Mouse (Mus musculus) liver, embryonic 14.5 days (tissue): Measurements from ENCODE around the gene Entpd3. TPM values are rescaled to one million over a fixed set of nuclear protein-coding genes. Genes with fewer than 3 reads are reported as not detected.

ENCODE experiments used
- ATAC-seq: fragments of 200-750 bp; cut with Nextera tagmentation; 2 replicates; pipeline ENCODE4 v1.8.0; 2017; ENCODE audit warnings: moderate number of reproducible peaks, mild to moderate bottlenecking, moderate library complexity; ENCODE audit not compliant: insufficient read depth
- DNase-seq, 3 experiments: peaks; one replicate each; pipeline ENCODE4 v3.0.0-alpha.2; 2012 to 2013; ENCODE audit warnings: low read depth in 3 of 3, low spot score in 3 of 3
- H3K27ac ChIP-seq: fragments of 300-500 bp; sonication (generic); 2 replicates; pipeline ENCODE4 v1.5.1; 2014; ENCODE audit warnings: moderate library complexity, mild to moderate bottlenecking, control low read depth, inconsistent platforms
- H3K27me3 ChIP-seq: fragments of 300-500 bp; sonication (generic); 2 replicates; pipeline ENCODE4 v1.6.1; 2014; ENCODE audit warnings: mild to moderate bottlenecking, low read length, moderate library complexity; ENCODE audit not compliant: control insufficient read depth, insufficient read depth
- H3K36me3 ChIP-seq: fragments of 300-500 bp; sonication (generic); replicated peaks from 2 replicates; pipeline ENCODE4 v1.6.1; 2014; ENCODE audit warnings: low read depth; ENCODE audit not compliant: control insufficient read depth, insufficient read depth
- H3K4me1 ChIP-seq, 2 experiments: fragments of 200-500 bp in 1 of 2; fragments of 300-500 bp in 1 of 2; sonication (generic) in 1 of 2; replicated peaks; 2 replicates each; pipeline ENCODE4 v1.6.1; 2012 to 2014; ENCODE audit warnings: antibody characterized with exemption in 1 of 2, inconsistent platforms in 1 of 2, low read length in 1 of 2; ENCODE audit not compliant: control insufficient read depth in 2 of 2, insufficient read depth in 2 of 2
- H3K4me2 ChIP-seq: fragments of 300-500 bp; sonication (generic); 2 replicates; pipeline ENCODE4 v1.6.1; 2014; ENCODE audit warnings: low read depth, mild to moderate bottlenecking, control low read depth, moderate library complexity
- H3K4me3 ChIP-seq, 2 experiments: fragments of 200-500 bp in 1 of 2; fragments of 300-500 bp in 1 of 2; sonication (generic) in 1 of 2; 2 replicates each; pipeline ENCODE4 v1.5.1; 2012 to 2014; ENCODE audit warnings: low read depth in 2 of 2, low read length in 2 of 2, mild to moderate bottlenecking in 2 of 2, control low read depth in 1 of 2, inconsistent platforms in 1 of 2, moderate library complexity in 1 of 2; ENCODE audit not compliant: insufficient read depth in 1 of 2
- H3K9ac ChIP-seq: fragments of 300-500 bp; sonication (generic); replicated peaks from 2 replicates; pipeline ENCODE4 v1.6.1; 2014; ENCODE audit warnings: mild to moderate bottlenecking, control low read depth, moderate library complexity
- H3K9me3 ChIP-seq: fragments of 300-500 bp; sonication (generic); 2 replicates; pipeline ENCODE4 v1.6.1; 2016; ENCODE audit warnings: low read length, mixed read lengths; ENCODE audit not compliant: control insufficient read depth
- CTCF ChIP-seq: IDR thresholded peaks from 2 replicates; pipeline ENCODE4 v1.5.1; 2016; ENCODE audit warnings: antibody characterized with exemption, low read depth, control low read depth
- EP300 ChIP-seq: IDR thresholded peaks from 2 replicates; pipeline ENCODE4 v1.6.1; 2016; ENCODE audit warnings: antibody characterized with exemption, low read depth
- WGBS: fragments of 180-500 bp; shearing (Covaris S2); extraction: QIAGEN DNeasy Blood & Tissue Kit; methylation state at CpG from one replicate; pipeline ENCODE4 v1.1.7; 2014; ENCODE audit not compliant: insufficient replicate concordance; 5-methylcytosine and 5-hydroxymethylcytosine counted together
- polyA plus RNA-seq, 2 experiments: library from polyadenylated mRNA; depleted of rRNA in 1 of 2; stranded (reverse) in 1 of 2; unstranded in 1 of 2; fragments of >200 nt; fragmentation: Nextera tagmentation in 1 of 2; extraction: Ambion mirVana in 1 of 2; gene quantifications; 2 replicates each; pipeline versions ENCODE4 v1.2.1 to v1.2.3; 2012 to 2014

Gene Entpd3
- polyA plus RNA-seq, 2 experiments = 0.01 TPM; not detected in 1

- Histone ChIP-seq H3K4me1 (peaks cover 9 to 20% of the 10 kb centered on the region in 2 experiments; a peak in 3 of 4 replicates), H3K9me3 (no peaks in the 10 kb centered on the region), H3K4me3 (peak overlapping the region; percentile 31 to 53), H3K36me3 (no peaks in the 10 kb centered on the region), H3K4me2 (peak overlapping the region; percentile 65), H3K27me3 (no peaks in the 10 kb centered on the region), H3K9ac (peak overlapping the region; percentile 34; the same call in 1 of the 2 replicates), H3K27ac (no peak overlapping the region)
- DNase-seq = peak; percentile 73 to 81 (median 78)
- 6% methylated on average over 28 of the region's 28 CpGs for WGBS
- peak; percentile 87 for ATAC-seq
- peak; percentile 96 for TF ChIP-seq CTCF
- TF ChIP-seq EP300 = no peak
These were observed 43.1 kb downstream of the Entpd3 start for GRCm38 (mm10) chr9:120582619-120583308.

GRCm38 (mm10) chr9:120583314-120583713 is 43.7 kb downstream of the Entpd3 start:
- H3K9ac ChIP-seq = no peak overlapping the region; the same call in 1 of the 2 replicates
- ATAC-seq (no peak), DNase-seq (no peak)
- peak overlapping the region; percentile 65 for H3K4me2 ChIP-seq
- no peaks in the 10 kb centered on the region for H3K27me3 ChIP-seq
- H3K4me1 ChIP-seq = peaks cover 4 to 15% of the 10 kb centered on the region in 2 experiments; a peak in 3 of 4 replicates
- TF ChIP-seq EP300 = no peak
- peak; percentile 35 for TF ChIP-seq CTCF
- H3K27ac ChIP-seq = no peak overlapping the region
- H3K36me3 ChIP-seq = no peaks in the 10 kb centered on the region
- WGBS = 55% methylated on average over 3 of the region's 3 CpGs
- H3K4me3 ChIP-seq = no peak overlapping the region
- no peaks in the 10 kb centered on the region for H3K9me3 ChIP-seq

DNA sequence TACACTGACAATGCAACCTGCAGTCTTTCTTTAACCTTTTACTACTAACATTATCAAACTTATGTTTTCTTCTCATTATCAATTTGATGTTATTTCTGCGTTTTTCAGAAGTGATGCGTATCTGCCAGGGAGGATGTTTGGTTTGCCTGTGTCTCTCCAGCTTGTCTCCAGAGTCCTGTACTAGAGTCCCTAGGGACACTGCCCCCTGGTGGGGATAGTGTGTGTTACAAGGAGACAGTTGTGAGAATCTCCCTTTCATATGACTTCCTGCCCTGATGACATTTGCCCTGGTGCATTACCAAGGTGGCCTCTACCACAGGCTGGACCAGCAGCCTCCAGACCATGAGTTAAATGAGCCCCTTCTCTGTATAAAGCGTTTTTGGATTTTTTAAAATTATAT is 46.9 kb downstream of the Entpd3 start:
- ATAC-seq = no peak
- WGBS = 12% methylated on average over 3 of the region's 3 CpGs
- TF ChIP-seq EP300 (no peak), CTCF (peak; percentile 91)
- Histone ChIP-seq H3K4me1 (peaks cover 4 to 10% of the 10 kb centered on the region in 2 experiments; a peak in 3 of 4 replicates), H3K36me3 (no peaks in the 10 kb centered on the region), H3K4me2 (no peak overlapping the region), H3K9ac (no peak overlapping the region), H3K9me3 (no peaks in the 10 kb centered on the region), H3K27me3 (no peaks in the 10 kb centered on the region), H3K4me3 (no peak overlapping the region), H3K27ac (no peak overlapping the region)
- DNase-seq = peak in 1 of 3 experiments; percentile 68

DNA sequence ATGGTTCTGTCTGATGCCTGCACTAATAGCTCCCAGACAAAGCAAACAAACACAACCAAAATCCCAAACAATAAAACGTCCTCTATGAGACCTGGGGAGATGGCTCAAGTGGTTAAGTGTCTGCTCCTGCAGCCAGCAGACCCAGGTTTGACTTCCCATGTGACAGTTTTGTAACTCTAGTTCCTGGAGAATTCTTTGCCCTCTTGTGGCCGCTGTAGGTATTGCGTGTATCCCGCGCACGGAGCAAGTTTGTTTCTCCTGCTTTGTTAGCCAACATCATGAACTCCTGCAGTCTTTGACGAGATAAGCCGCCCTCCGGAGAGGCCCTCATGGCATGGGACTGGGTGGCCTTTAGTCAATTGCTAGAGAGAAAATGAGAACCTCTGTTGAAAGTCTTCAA is 51.9 kb downstream of the Entpd3 start:
- WGBS = 0% methylated on average over 9 of the region's 9 CpGs
- Histone ChIP-seq H3K4me3 (no peak overlapping the region), H3K4me1 (no peaks in the 10 kb centered on the region), H3K9me3 (no peaks in the 10 kb centered on the region), H3K36me3 (no peaks in the 10 kb centered on the region), H3K4me2 (no peak overlapping the region), H3K27me3 (no peaks in the 10 kb centered on the region), H3K27ac (no peak overlapping the region), H3K9ac (no peak overlapping the region)
- TF ChIP-seq EP300 = no peak
- TF ChIP-seq CTCF = peak; percentile 86
- ATAC-seq (no peak), DNase-seq (no peak)

DNA sequence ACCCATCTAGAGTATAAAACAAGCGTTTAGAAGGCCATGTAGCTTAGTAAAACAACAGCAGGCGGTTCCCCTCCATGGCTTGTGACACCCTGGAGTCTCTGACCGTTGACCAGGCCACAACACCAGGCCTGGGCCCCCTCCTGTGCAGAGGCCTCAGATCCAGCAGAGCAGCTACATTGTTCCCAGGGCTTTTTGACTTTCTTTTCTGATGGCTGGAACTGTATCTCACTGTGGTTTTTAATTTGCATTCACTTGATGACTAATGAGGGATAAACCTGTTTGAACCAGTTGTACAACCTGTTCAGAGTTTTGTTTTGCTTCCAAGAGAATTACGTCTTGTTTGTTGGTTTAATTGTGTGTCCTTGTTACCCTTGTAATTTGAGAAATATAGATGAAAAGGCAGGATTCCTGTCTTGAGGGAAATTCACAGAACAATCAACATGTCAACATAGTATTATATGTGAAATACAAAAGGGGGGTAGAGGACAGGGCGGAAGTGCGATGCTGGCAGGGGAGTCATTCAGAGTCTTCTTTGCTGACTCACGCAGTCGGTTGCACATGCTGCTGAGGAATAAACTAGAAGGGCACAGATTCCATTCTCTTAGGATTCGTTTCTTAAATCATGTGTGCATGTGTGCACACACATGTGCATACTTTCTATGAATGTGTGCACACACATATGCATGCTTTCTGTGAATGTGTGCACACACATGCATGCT is 53.9 kb downstream of the Entpd3 start:
- DNase-seq (no peak), ATAC-seq (no peak)
- H3K36me3 ChIP-seq = no peaks in the 10 kb centered on the region
- H3K27ac ChIP-seq = no peak overlapping the region
- no peaks in the 10 kb centered on the region for H3K9me3 ChIP-seq
- WGBS = 54% methylated on average over 9 of the region's 9 CpGs
- no peak overlapping the region for H3K9ac ChIP-seq
- H3K27me3 ChIP-seq = no peaks in the 10 kb centered on the region
- H3K4me3 ChIP-seq = no peak overlapping the region
- no peak overlapping the region for H3K4me2 ChIP-seq
- H3K4me1 ChIP-seq = no peaks in the 10 kb centered on the region
- TF ChIP-seq EP300 = no peak
- TF ChIP-seq CTCF = no peak
